Mouse (Mus musculus): ENCODE data around the gene Mmp17. TPM values are rescaled to one million over a fixed set of nuclear protein-coding genes. Genes with fewer than 3 reads are reported as not detected.
A peak's percentile ranks its signal among the peaks of the same experiment; 100 is the strongest.

The Mmp17 gene
- polyA plus RNA-seq, 1 experiment from 2014 or later = 1.4 TPM

DNA sequence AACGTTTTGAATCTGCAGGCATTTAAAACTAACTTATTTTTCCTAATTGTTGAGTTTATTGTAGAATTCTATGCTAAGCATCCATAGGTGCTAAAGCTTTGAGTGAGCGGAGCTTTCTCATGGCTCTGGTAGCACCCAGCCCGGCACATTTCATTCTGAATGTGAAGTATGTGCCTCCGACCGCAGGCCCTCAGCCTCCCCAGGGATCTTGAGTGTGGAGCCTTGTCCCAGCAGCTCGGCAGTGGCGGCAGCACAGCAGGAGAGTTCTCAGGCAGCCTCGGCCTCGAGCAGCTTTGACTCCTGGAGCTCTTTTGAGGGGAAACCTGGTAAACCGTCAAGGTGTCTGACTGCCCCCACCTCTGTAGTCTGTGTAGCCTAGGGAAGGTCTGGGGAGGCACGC is 24.7 kb upstream of the Mmp17 start:
- H3K9ac ChIP-seq = no peak overlapping the region
- WGBS = 79% methylated on average over 11 of the region's 11 CpGs

DNA sequence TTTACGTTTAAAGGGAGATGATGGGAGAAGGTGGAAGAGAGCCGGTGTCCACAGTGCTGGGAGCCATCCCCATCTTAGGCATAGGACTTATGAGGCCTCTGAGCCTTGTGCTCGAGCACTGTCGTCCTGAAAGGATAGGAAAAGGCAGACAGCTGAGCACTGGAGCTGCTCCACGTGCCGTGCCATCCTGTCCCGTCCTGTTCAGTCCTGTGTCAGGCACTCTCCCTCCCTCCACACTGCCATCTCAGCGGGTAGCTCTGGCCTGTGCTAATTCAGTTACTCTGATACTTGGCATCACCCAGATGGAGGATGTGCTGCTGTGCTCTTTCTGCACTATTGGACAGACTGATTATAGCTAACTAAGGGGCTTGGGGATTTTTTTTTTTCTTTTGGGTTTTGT is 21.6 kb upstream of the Mmp17 start:
- Histone ChIP-seq H3K9ac (no peak overlapping the region), H3K4me1 (no peaks in the 10 kb centered on the region), H3K27me3 (no peaks in the 10 kb centered on the region), H3K36me3 (peaks cover 86% of the 10 kb centered on the region), H3K9me3 (no peaks in the 10 kb centered on the region), H3K27ac (no peak overlapping the region), H3K4me3 (no peak overlapping the region), H3K4me2 (no peak overlapping the region)
- 90% methylated on average over 8 of the region's 8 CpGs for WGBS
- ATAC-seq (ENCODE audit: insufficient number of reproducible peaks, low FRiP score, low TSS enrichment, low read depth) = no peak

More for the DNA sequence above, 24.7 kb upstream of the Mmp17 start:
- Histone ChIP-seq H3K4me1 (no peaks in the 10 kb centered on the region), H3K36me3 (peaks cover 85% of the 10 kb centered on the region), H3K27me3 (no peaks in the 10 kb centered on the region), H3K4me2 (no peak overlapping the region), H3K4me3 (no peak overlapping the region), H3K27ac (no peak overlapping the region), H3K9me3 (no peaks in the 10 kb centered on the region)
- ATAC-seq (ENCODE audit: insufficient number of reproducible peaks, low FRiP score, low TSS enrichment, low read depth) = no peak

DNA sequence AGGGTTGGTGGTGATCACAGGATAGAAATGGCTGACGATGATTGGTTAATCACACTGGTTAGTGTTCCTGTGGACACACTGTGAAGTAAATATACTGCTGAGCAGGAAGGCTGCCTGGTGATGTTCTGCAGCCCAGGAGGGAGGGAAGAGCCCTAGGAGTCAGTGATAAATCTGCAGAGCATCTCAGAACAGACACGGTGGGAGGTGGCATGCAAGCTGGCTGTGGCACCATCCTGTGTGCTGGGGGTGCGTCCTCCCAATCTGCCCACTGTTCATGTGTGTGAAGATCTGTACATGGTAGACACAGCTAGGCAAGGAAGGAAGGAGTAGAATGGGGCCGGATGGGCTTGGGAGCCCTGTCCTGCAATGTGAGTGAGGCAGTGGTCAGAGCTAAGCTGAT is 15.4 kb upstream of the Mmp17 start:
- 94% methylated on average over 4 of the region's 4 CpGs for WGBS
- Histone ChIP-seq H3K9ac (no peak overlapping the region), H3K36me3 (peaks cover 90% of the 10 kb centered on the region), H3K27me3 (no peaks in the 10 kb centered on the region), H3K9me3 (no peaks in the 10 kb centered on the region), H3K4me2 (no peak overlapping the region), H3K4me3 (no peak overlapping the region), H3K27ac (no peak overlapping the region), H3K4me1 (no peaks in the 10 kb centered on the region)
- ATAC-seq (ENCODE audit: insufficient number of reproducible peaks, low FRiP score, low TSS enrichment, low read depth) = no peak

DNA sequence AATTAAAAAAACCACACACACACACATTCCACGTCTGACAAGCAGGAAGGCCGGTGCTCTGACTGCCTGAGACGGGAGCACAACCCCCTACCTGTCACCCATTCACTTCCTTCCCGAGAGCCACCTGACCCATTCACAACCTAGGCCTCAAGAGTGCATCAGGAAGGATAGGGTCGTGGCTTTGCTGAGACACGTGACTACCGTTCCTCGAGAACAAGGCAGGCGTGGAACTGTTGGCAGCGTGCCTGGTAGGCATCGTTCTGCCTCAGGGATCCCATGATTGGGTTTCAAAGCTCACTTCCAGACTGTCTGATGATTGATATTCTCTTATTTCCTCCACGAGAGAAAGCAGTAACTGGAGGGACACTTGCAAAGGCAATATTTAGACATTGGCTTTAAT is 5.8 kb upstream of the Mmp17 start:
- 47% methylated on average over 12 of the region's 12 CpGs for WGBS

DNA sequence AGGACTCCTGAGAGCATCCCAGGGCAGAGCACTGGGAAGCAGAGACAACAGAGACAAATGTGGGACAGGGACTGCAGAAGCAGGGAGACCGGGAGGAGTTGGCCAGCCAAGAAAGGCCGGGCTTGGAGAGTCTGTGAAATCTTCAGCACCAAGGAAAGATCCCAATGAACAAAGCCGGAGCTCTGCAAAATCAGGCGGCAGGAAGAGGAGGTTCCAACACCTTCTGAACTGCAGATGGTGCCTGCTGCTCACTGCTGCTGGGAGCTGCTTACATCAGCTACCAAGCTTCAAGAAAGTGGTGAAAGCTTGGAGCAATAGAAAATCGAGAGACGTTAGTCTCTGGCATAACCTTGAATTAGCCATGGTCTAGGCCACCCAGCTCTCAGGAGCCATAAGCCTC is 3.9 kb upstream of the Mmp17 start:
- H3K9me3 ChIP-seq = no peaks in the 10 kb centered on the region
- no peak overlapping the region for H3K4me3 ChIP-seq
- ATAC-seq (ENCODE audit: insufficient number of reproducible peaks, low FRiP score, low TSS enrichment, low read depth) = no peak
- H3K27ac ChIP-seq = no peak overlapping the region
- peaks cover 15% of the 10 kb centered on the region for H3K4me1 ChIP-seq
- peaks cover 40% of the 10 kb centered on the region for H3K27me3 ChIP-seq
- no peak overlapping the region for H3K4me2 ChIP-seq
- H3K36me3 ChIP-seq = no peaks in the 10 kb centered on the region
- no peak overlapping the region for H3K9ac ChIP-seq
- 9% methylated on average over 6 of the region's 6 CpGs for WGBS

More for the DNA sequence above, 5.8 kb upstream of the Mmp17 start:
- no peaks in the 10 kb centered on the region for H3K9me3 ChIP-seq
- ATAC-seq (ENCODE audit: insufficient number of reproducible peaks, low FRiP score, low TSS enrichment, low read depth) = no peak
- H3K4me2 ChIP-seq = no peak overlapping the region
- no peak overlapping the region for H3K27ac ChIP-seq
- H3K36me3 ChIP-seq = no peaks in the 10 kb centered on the region
- no peak overlapping the region for H3K4me3 ChIP-seq
- H3K9ac ChIP-seq = no peak overlapping the region
- H3K27me3 ChIP-seq = peaks cover 26% of the 10 kb centered on the region
- H3K4me1 ChIP-seq = peaks cover under 1% of the 10 kb centered on the region; the same call in 1 of the 2 replicates

DNA sequence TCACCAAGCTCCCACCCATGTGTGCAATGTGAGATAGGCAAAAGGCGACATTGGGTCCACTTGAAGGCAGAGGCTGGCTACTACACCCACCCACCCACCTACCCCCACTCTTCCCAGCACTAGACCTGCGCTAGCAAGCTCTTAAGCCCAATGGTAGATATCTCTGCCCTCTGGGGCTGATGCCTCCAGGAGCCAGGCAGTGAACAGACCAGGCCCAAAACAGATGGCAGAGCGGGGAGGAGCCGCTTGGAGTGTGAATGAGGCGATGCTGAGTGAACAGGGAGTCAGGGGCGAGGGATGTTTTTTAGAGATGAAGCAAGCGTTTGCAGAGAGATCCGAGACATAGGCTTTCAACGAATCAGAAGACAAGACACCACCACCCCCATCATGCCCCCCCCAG is 3.4 kb upstream of the Mmp17 start:
- 82% methylated on average over 9 of the region's 9 CpGs for WGBS
- Histone ChIP-seq H3K27me3 (peaks cover 45% of the 10 kb centered on the region), H3K27ac (no peak overlapping the region), H3K4me2 (no peak overlapping the region), H3K9ac (no peak overlapping the region), H3K9me3 (no peaks in the 10 kb centered on the region), H3K4me1 (peaks cover 20% of the 10 kb centered on the region), H3K36me3 (no peaks in the 10 kb centered on the region), H3K4me3 (no peak overlapping the region)
- no peak for ATAC-seq (ENCODE audit: insufficient number of reproducible peaks, low FRiP score, low TSS enrichment, low read depth)

DNA sequence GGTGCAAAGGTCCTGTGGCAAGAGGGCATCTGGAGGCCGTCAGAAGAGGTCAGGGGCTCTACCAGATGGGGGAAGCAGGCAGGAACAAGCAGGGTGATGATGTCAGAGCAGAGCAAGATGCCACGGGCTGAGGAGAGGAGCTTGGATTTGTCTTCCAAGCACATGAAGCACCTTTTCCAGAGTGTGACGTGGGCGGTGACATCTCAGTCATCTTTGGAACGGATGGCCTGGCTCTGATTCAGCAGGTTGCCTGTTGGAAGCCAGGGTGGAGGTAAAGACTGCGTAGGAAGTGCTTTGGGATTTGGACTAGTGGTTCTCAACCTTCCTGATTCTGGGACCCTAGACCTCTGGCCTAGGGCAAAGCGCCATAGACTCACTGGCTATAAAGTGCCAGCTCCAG is 3.0 kb upstream of the Mmp17 start:
- no peak overlapping the region for H3K4me2 ChIP-seq
- H3K27ac ChIP-seq = no peak overlapping the region
- no peak overlapping the region for H3K9ac ChIP-seq
- H3K36me3 ChIP-seq = no peaks in the 10 kb centered on the region
- H3K27me3 ChIP-seq = peaks cover 49% of the 10 kb centered on the region
- WGBS = 63% methylated on average over 7 of the region's 7 CpGs
- H3K4me1 ChIP-seq = peaks cover 25% of the 10 kb centered on the region
- H3K4me3 ChIP-seq = no peak overlapping the region
- no peaks in the 10 kb centered on the region for H3K9me3 ChIP-seq
- ATAC-seq (ENCODE audit: insufficient number of reproducible peaks, low FRiP score, low TSS enrichment, low read depth) = no peak

DNA sequence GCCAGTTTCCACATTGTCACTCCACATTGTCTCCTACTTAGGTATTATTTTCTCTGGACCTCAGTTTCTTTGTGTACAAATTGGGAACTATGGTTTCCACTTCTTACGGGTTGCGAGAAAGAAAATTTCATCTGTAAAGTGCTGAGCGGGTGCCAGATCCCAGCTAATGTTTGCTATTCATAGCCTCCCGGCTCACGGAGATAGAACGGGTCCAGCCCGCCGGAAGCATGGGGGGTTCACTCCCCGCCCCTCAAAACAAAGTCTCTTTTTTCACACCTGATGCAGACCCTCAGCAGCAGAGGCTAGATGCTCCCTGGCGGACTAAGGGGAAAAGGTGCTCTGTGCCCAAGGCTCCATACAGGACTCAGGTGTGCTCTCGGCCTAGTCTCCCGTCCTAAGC is 638 bp upstream of the Mmp17 start:
- no peaks in the 10 kb centered on the region for H3K9me3 ChIP-seq
- H3K27me3 ChIP-seq = peaks cover 49% of the 10 kb centered on the region
- H3K27ac ChIP-seq = no peak overlapping the region
- peak overlapping the region; percentile 100 for H3K4me2 ChIP-seq
- H3K36me3 ChIP-seq = no peaks in the 10 kb centered on the region
- peak overlapping the region; percentile 67 for H3K4me3 ChIP-seq
- H3K9ac ChIP-seq = no peak overlapping the region
- ATAC-seq (ENCODE audit: insufficient number of reproducible peaks, low FRiP score, low TSS enrichment, low read depth) = no peak
- peaks cover 32% of the 10 kb centered on the region for H3K4me1 ChIP-seq
- 4% methylated on average over 12 of the region's 12 CpGs for whole genome bisulfite sequencing

DNA sequence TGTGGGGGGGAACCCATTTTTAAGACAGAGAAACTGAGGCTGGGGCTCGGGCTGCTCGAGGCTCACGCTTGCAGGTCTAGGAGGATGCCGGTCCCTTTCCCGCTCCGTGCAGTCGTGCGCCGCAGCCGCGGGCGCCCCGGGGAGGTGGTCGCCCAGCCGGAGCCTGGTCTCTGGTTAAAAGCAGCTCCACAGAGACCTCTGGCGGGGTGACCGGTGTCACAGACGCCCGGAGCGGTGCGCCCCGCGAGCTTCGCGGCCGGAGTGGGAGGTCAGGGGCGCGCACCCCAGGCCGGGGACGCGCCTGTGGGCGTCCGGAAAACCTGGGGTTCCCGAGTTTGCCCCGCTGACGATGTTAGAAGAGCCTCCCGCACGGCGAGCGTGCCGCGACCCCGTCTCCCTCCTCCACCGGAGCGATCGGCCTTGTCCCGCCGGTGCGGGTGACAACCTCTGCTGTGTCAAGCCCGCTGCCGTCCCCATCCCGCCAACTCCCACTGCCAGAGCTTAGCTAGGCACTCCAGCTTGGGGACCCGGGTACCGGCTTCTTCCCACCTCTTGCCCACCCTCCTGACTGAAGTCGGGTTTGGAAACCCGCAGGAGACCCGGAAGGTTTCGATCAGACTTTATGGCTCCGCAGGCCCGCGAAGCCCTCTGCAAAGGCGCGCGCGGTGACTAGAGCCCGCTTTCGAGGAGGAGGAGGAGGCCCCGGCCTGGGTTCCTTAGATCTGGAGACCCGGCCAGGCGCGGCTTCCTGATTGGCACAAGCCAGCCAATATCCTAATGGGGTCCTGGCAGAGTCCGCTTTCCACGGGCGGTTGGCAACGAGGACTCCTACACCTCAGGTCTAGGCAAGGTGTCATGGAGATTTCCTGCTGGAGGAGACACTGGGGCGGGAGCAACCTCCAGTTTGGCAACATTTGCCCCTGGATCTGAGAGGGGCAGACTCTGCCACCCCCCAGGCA is 893 bp downstream of the Mmp17 start:
- Histone ChIP-seq H3K36me3 (no peaks in the 10 kb centered on the region), H3K4me2 (peak overlapping the region; percentile 100), H3K27ac (no peak overlapping the region), H3K27me3 (peaks cover 61% of the 10 kb centered on the region), H3K4me1 (peaks cover 32% of the 10 kb centered on the region), H3K9me3 (no peaks in the 10 kb centered on the region), H3K4me3 (peak overlapping the region; percentile 67), H3K9ac (peak overlapping the region; percentile 42)
- ATAC-seq (ENCODE audit: insufficient number of reproducible peaks, low FRiP score, low TSS enrichment, low read depth) = no peak
- under 1% methylated on average over 76 of the region's 76 CpGs for WGBS

DNA sequence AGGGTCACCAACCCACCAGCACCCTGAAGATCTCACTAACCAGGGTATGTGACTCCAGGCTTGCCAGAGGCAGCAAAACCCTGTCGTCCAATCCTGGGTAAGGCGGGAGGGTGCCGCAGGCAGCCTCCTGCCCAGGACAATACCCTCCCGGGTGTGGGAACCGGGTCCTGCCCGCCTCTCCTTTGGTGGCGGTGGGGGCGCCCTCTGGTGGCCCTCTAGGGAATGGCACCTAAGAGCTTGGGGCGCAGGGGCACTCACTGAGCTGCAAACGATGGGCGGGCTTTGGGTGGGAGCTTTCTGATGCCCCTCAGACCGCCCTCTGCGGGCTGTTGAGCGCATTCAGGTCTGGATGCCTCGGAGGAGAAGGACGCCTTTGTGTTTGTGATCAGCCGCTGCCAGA is 2.0 kb downstream of the Mmp17 start:
- no peaks in the 10 kb centered on the region for H3K36me3 ChIP-seq
- peaks cover 57% of the 10 kb centered on the region for H3K27me3 ChIP-seq
- H3K9me3 ChIP-seq = no peaks in the 10 kb centered on the region
- H3K4me1 ChIP-seq = peaks cover 33% of the 10 kb centered on the region
- H3K27ac ChIP-seq = no peak overlapping the region
- no peak overlapping the region for H3K9ac ChIP-seq
- no peak for ATAC-seq (ENCODE audit: insufficient number of reproducible peaks, low FRiP score, low TSS enrichment, low read depth)
- 0% methylated on average over 16 of the region's 17 CpGs for WGBS
- peak overlapping the region; percentile 67 for H3K4me3 ChIP-seq
- H3K4me2 ChIP-seq = peak overlapping the region; percentile 100

DNA sequence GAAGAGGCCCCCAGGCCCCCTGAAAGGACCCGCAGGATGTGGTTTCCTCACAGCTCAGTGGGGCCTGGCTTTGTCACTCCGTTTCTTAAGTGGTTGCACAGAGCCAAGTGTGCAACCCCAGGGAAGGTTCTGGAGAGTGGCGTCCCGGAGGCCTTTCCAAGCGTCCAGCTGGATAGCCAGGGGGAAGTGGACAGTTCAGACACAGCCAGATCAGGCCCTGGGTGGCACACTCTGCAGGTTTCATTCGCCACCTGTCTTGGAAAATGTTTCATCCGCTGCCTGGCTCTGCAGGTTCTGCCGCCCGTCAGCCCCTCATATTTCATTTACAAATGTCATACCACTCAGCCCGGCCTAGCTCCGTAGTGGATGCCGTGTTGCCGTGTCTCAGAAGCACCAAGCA is 2.5 kb downstream of the Mmp17 start:
- H3K27me3 ChIP-seq = peaks cover 57% of the 10 kb centered on the region

DNA sequence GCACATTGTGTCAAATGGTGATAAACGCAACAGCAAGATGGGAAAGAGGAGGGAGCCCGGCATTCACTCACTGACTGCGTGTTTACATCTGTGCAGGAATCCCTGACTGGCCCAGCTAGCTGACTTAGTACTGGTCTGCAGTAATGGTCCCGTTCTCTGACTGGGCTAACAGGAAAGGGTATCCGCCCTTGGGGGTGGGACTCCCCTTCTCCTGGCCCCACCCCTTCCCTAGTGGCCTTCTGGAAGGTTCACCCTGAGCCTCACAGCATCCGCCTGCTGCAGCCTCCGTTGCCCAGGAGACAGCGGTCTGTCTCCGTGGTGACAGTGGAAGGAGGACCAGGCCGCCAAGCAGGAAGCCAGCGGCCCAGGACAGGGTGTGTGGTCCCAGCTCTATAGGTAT is 6.9 kb downstream of the Mmp17 start:
- Histone ChIP-seq H3K9ac (no peak overlapping the region), H3K4me2 (no peak overlapping the region), H3K27ac (no peak overlapping the region), H3K4me1 (peaks cover 16% of the 10 kb centered on the region), H3K4me3 (no peak overlapping the region), H3K27me3 (peaks cover 18% of the 10 kb centered on the region), H3K36me3 (no peaks in the 10 kb centered on the region), H3K9me3 (no peaks in the 10 kb centered on the region)
- ATAC-seq (ENCODE audit: insufficient number of reproducible peaks, low FRiP score, low TSS enrichment, low read depth) = no peak
- WGBS = 14% methylated on average over 11 of the region's 11 CpGs

More for the DNA sequence above, 2.5 kb downstream of the Mmp17 start:
- H3K9me3 ChIP-seq = no peaks in the 10 kb centered on the region
- 47% methylated on average over 13 of the region's 13 CpGs for WGBS
- H3K4me3 ChIP-seq = peak overlapping the region; percentile 67
- H3K4me1 ChIP-seq = peaks cover 34% of the 10 kb centered on the region
- peak overlapping the region; percentile 100 for H3K4me2 ChIP-seq
- no peak overlapping the region for H3K9ac ChIP-seq
- no peak for ATAC-seq (ENCODE audit: insufficient number of reproducible peaks, low FRiP score, low TSS enrichment, low read depth)
- H3K27ac ChIP-seq = no peak overlapping the region
- no peaks in the 10 kb centered on the region for H3K36me3 ChIP-seq
